Mouse (Mus musculus): ENCODE data around the gene Kcna3.

- TF ChIP-seq CTCF (conservative IDR thresholded peaks at IDR 0.05; ENCODE audit: low read length) (no peak), POU5F1 (IDR thresholded peaks at IDR 0.05; ENCODE audit: borderline replicate concordance, low read length) (no peak)
Observed at GRCm38 (mm10) chr3:107036458-107037039, 580 bp downstream of the Kcna3 start.

All from E14TG2a.4 (cell line).